Mouse (Mus musculus): ENCODE measurements around the gene Hs1bp3. TPM values are rescaled to one million over a fixed set of nuclear protein-coding genes. Genes with fewer than 3 reads are reported as not detected.

The Hs1bp3 gene
- polyA plus RNA-seq (2014; fragmentation: Nextera tagmentation; extraction: Ambion mirVana): 11.2 and 11.5 TPM in 2 replicates

GRCm38 (mm10) chr12:8313270-8313771, at the start of gene Hs1bp3:
TSS of gene Hs1bp3 (plus strand) at chr12:8313432.
- DNase-seq (peak; percentile 96), ATAC-seq (ENCODE audit: insufficient read depth) (peak; percentile 89)
- Histone ChIP-seq H3K27me3 (ENCODE audit: insufficient read depth, low read length) (peaks cover 23% of the 10 kb centered on the region), H3K4me1 (ENCODE audit: insufficient read depth) (peaks cover 12% of the 10 kb centered on the region), H3K9ac (peak within 1 kb of the TSS; percentile 66), H3K4me2 (peak within 1 kb of the TSS; percentile 77), H3K36me3 (ENCODE audit: insufficient read depth) (0 out of 2 replicates have a peak, but pooled peaks cover 8% of the 10 kb centered on the region), H3K27ac (ENCODE audit: low read depth) (no peak within 1 kb of the TSS), H3K4me3 (ENCODE audit: low read depth, low read length) (peak within 1 kb of the TSS; percentile 65), H3K9me3 (ENCODE audit: low read depth, low read length) (no peaks in the 10 kb centered on the region)
- under 1% methylated on average over 38 of the region's 38 CpGs for WGBS
- peak; percentile 85 for TF ChIP-seq CTCF (IDR thresholded peaks at IDR 0.05; ENCODE audit: low read depth)

- no peak overlapping the region for H3K4me2 ChIP-seq
- H3K9ac ChIP-seq: no peak overlapping the region
- ATAC-seq (ENCODE audit: insufficient read depth) (no peak), DNase-seq (no peak)
- H3K27ac ChIP-seq (ENCODE audit: low read depth): no peak overlapping the region
- H3K9me3 ChIP-seq (ENCODE audit: low read depth, low read length): no peaks in the 10 kb centered on the region
- WGBS: 79% methylated on average over 7 of the region's 7 CpGs
- H3K4me3 ChIP-seq (ENCODE audit: low read depth, low read length): no peak overlapping the region
- H3K36me3 ChIP-seq (ENCODE audit: insufficient read depth): no peaks in the 10 kb centered on the region
- no peaks in the 10 kb centered on the region for H3K27me3 ChIP-seq (ENCODE audit: insufficient read depth, low read length)
- H3K4me1 ChIP-seq (ENCODE audit: insufficient read depth): no peaks in the 10 kb centered on the region
- TF ChIP-seq CTCF (IDR thresholded peaks at IDR 0.05; ENCODE audit: low read depth): no peak
Observed at GRCm38 (mm10) chr12:8266311-8266710, 46.9 kb upstream of the Hs1bp3 start.

GRCm38 (mm10) chr12:8269627-8270026, 43.6 kb upstream of the Hs1bp3 start:
- no peak overlapping the region for H3K9ac ChIP-seq
- H3K4me2 ChIP-seq: no peak overlapping the region
- DNase-seq (no peak), ATAC-seq (ENCODE audit: insufficient read depth) (no peak)
- no peaks in the 10 kb centered on the region for H3K9me3 ChIP-seq (ENCODE audit: low read depth, low read length)
- H3K36me3 ChIP-seq (ENCODE audit: insufficient read depth): no peaks in the 10 kb centered on the region
- H3K27me3 ChIP-seq (ENCODE audit: insufficient read depth, low read length): no peaks in the 10 kb centered on the region
- H3K27ac ChIP-seq (ENCODE audit: low read depth): no peak overlapping the region
- TF ChIP-seq CTCF (IDR thresholded peaks at IDR 0.05; ENCODE audit: low read depth): no peak
- 92% methylated on average over 11 of the region's 11 CpGs for WGBS
- no peak overlapping the region for H3K4me3 ChIP-seq (ENCODE audit: low read depth, low read length)
- H3K4me1 ChIP-seq (ENCODE audit: insufficient read depth): no peaks in the 10 kb centered on the region

- Histone ChIP-seq H3K9me3 (ENCODE audit: low read depth, low read length) (no peaks in the 10 kb centered on the region), H3K4me1 (ENCODE audit: insufficient read depth) (no peaks in the 10 kb centered on the region), H3K27me3 (ENCODE audit: insufficient read depth, low read length) (no peaks in the 10 kb centered on the region), H3K36me3 (ENCODE audit: insufficient read depth) (no peaks in the 10 kb centered on the region), H3K27ac (ENCODE audit: low read depth) (no peak overlapping the region), H3K9ac (no peak overlapping the region), H3K4me3 (ENCODE audit: low read depth, low read length) (no peak overlapping the region), H3K4me2 (no peak overlapping the region)
- ATAC-seq (ENCODE audit: insufficient read depth) (no peak), DNase-seq (no peak)
- TF ChIP-seq CTCF (IDR thresholded peaks at IDR 0.05; ENCODE audit: low read depth): no peak
- WGBS: 67% methylated on average over 2 of the region's 2 CpGs
Observed at GRCm38 (mm10) chr12:8271405-8271804, 41.8 kb upstream of the Hs1bp3 start.

- ATAC-seq (ENCODE audit: insufficient read depth) (no peak), DNase-seq (no peak)
- H3K4me3 ChIP-seq (ENCODE audit: low read depth, low read length): no peak overlapping the region
- 74% methylated on average over 6 of the region's 6 CpGs for WGBS
- no peaks in the 10 kb centered on the region for H3K4me1 ChIP-seq (ENCODE audit: insufficient read depth)
- no peaks in the 10 kb centered on the region for H3K9me3 ChIP-seq (ENCODE audit: low read depth, low read length)
- H3K27me3 ChIP-seq (ENCODE audit: insufficient read depth, low read length): no peaks in the 10 kb centered on the region
- H3K27ac ChIP-seq (ENCODE audit: low read depth): no peak overlapping the region
- no peak overlapping the region for H3K9ac ChIP-seq
- H3K4me2 ChIP-seq: no peak overlapping the region
- no peak for TF ChIP-seq CTCF (IDR thresholded peaks at IDR 0.05; ENCODE audit: low read depth)
- H3K36me3 ChIP-seq (ENCODE audit: insufficient read depth): peaks cover 5% of the 10 kb centered on the region; the same call in 1 of the 2 replicates
Observed at GRCm38 (mm10) chr12:8273471-8274171, 39.6 kb upstream of the Hs1bp3 start.

GRCm38 (mm10) chr12:8275424-8275823, 37.8 kb upstream of the Hs1bp3 start:
- H3K4me1 ChIP-seq (ENCODE audit: insufficient read depth): no peaks in the 10 kb centered on the region
- H3K4me2 ChIP-seq: no peak overlapping the region
- H3K27ac ChIP-seq (ENCODE audit: low read depth): no peak overlapping the region
- H3K9ac ChIP-seq: no peak overlapping the region
- H3K9me3 ChIP-seq (ENCODE audit: low read depth, low read length): no peaks in the 10 kb centered on the region
- H3K27me3 ChIP-seq (ENCODE audit: insufficient read depth, low read length): no peaks in the 10 kb centered on the region
- DNase-seq (no peak), ATAC-seq (ENCODE audit: insufficient read depth) (no peak)
- no peak overlapping the region for H3K4me3 ChIP-seq (ENCODE audit: low read depth, low read length)
- WGBS: 86% methylated on average over 4 of the region's 4 CpGs
- TF ChIP-seq CTCF (IDR thresholded peaks at IDR 0.05; ENCODE audit: low read depth): no peak
- H3K36me3 ChIP-seq (ENCODE audit: insufficient read depth): peaks cover 5% of the 10 kb centered on the region; the same call in 1 of the 2 replicates

- no peak for ATAC-seq (ENCODE audit: insufficient read depth)
- Histone ChIP-seq H3K9ac (no peak overlapping the region), H3K9me3 (ENCODE audit: low read depth, low read length) (no peaks in the 10 kb centered on the region), H3K36me3 (ENCODE audit: insufficient read depth) (peaks cover 7% of the 10 kb centered on the region; the same call in 1 of the 2 replicates), H3K27ac (ENCODE audit: low read depth) (no peak overlapping the region), H3K27me3 (ENCODE audit: insufficient read depth, low read length) (no peaks in the 10 kb centered on the region), H3K4me3 (ENCODE audit: low read depth, low read length) (no peak overlapping the region), H3K4me2 (no peak overlapping the region), H3K4me1 (ENCODE audit: insufficient read depth) (no peaks in the 10 kb centered on the region)
- DNase-seq: no peak
- WGBS: 79% methylated on average over 15 of the region's 15 CpGs
- TF ChIP-seq CTCF (IDR thresholded peaks at IDR 0.05; ENCODE audit: low read depth): no peak
Observed at GRCm38 (mm10) chr12:8281225-8282017, 31.8 kb upstream of the Hs1bp3 start.

All from lung, embryonic 14.5 days (tissue).